Mouse (Mus musculus): ENCODE results near the gene Pitpnc1. TPM values are rescaled to one million over a fixed set of nuclear protein-coding genes. Genes with fewer than 3 reads are reported as not detected.
A peak's percentile ranks its signal among the peaks of the same experiment; 100 is the strongest.

Pitpnc1 gene
- polyA plus RNA-seq, 1 experiment from 2014 or later: 32.1 TPM

GRCm38 (mm10) chr11:107352596-107352995 lies 117.9 kb downstream of the Pitpnc1 start:
- Histone ChIP-seq H3K4me1 (0 out of 2 replicates have a peak, but pooled peaks cover 7% of the 10 kb centered on the region), H3K9ac (no peak overlapping the region), H3K36me3 (no peaks in the 10 kb centered on the region), H3K9me3 (no peaks in the 10 kb centered on the region), H3K27ac (no peak overlapping the region), H3K27me3 (no peaks in the 10 kb centered on the region), H3K4me2 (no peak overlapping the region), H3K4me3 (no peak overlapping the region)
- ATAC-seq (ENCODE audit: insufficient number of reproducible peaks, insufficient read depth, low FRiP score, low TSS enrichment, low read depth): no peak
- WGBS: 25% methylated on average over 7 of the region's 7 CpGs

- H3K4me2 ChIP-seq: no peak overlapping the region
- no peaks in the 10 kb centered on the region for H3K27me3 ChIP-seq
- 90% methylated on average over 7 of the region's 7 CpGs for WGBS
- no peak overlapping the region for H3K4me3 ChIP-seq
- H3K9ac ChIP-seq: no peak overlapping the region
- no peak for ATAC-seq (ENCODE audit: insufficient number of reproducible peaks, insufficient read depth, low FRiP score, low TSS enrichment, low read depth)
- no peaks in the 10 kb centered on the region for H3K9me3 ChIP-seq
- H3K4me1 ChIP-seq: no peaks in the 10 kb centered on the region
- no peak overlapping the region for H3K27ac ChIP-seq
- no peaks in the 10 kb centered on the region for H3K36me3 ChIP-seq
These were observed 120.7 kb downstream of the Pitpnc1 start for GRCm38 (mm10) chr11:107349756-107350155.

- H3K4me1 ChIP-seq: peaks cover 11% of the 10 kb centered on the region
- 87% methylated on average over 4 of the region's 4 CpGs for WGBS
- no peaks in the 10 kb centered on the region for H3K36me3 ChIP-seq
- H3K9me3 ChIP-seq: no peaks in the 10 kb centered on the region
- no peak overlapping the region for H3K27ac ChIP-seq
- no peaks in the 10 kb centered on the region for H3K27me3 ChIP-seq
- H3K4me3 ChIP-seq: no peak overlapping the region
- H3K4me2 ChIP-seq: no peak overlapping the region
- no peak for ATAC-seq (ENCODE audit: insufficient number of reproducible peaks, insufficient read depth, low FRiP score, low TSS enrichment, low read depth)
- no peak overlapping the region for H3K9ac ChIP-seq
These were observed 127.5 kb downstream of the Pitpnc1 start for GRCm38 (mm10) chr11:107343031-107343430.

- H3K4me3 ChIP-seq: no peak overlapping the region
- no peaks in the 10 kb centered on the region for H3K36me3 ChIP-seq
- no peak overlapping the region for H3K4me2 ChIP-seq
- no peak for ATAC-seq (ENCODE audit: insufficient number of reproducible peaks, insufficient read depth, low FRiP score, low TSS enrichment, low read depth)
- H3K27me3 ChIP-seq: no peaks in the 10 kb centered on the region
- H3K4me1 ChIP-seq: peaks cover 11% of the 10 kb centered on the region
- no peak overlapping the region for H3K27ac ChIP-seq
- no peak overlapping the region for H3K9ac ChIP-seq
- H3K9me3 ChIP-seq: no peaks in the 10 kb centered on the region
- 40% methylated on average over 1 of the region's 1 CpGs for WGBS
These were observed 128.1 kb downstream of the Pitpnc1 start for GRCm38 (mm10) chr11:107342432-107342831.

- 43% methylated on average over 15 of the region's 15 CpGs for WGBS
- H3K4me3 ChIP-seq: no peak overlapping the region
- H3K4me1 ChIP-seq: peaks cover 11% of the 10 kb centered on the region
- H3K4me2 ChIP-seq: no peak overlapping the region
- H3K36me3 ChIP-seq: no peaks in the 10 kb centered on the region
- no peaks in the 10 kb centered on the region for H3K27me3 ChIP-seq
- H3K9me3 ChIP-seq: no peaks in the 10 kb centered on the region
- no peak overlapping the region for H3K27ac ChIP-seq
- H3K9ac ChIP-seq: no peak overlapping the region
- no peak for ATAC-seq (ENCODE audit: insufficient number of reproducible peaks, insufficient read depth, low FRiP score, low TSS enrichment, low read depth)
These were observed 129.2 kb downstream of the Pitpnc1 start for GRCm38 (mm10) chr11:107341293-107341692.

- 13% methylated on average over 2 of the region's 2 CpGs for WGBS
- Histone ChIP-seq H3K27ac (no peak overlapping the region), H3K27me3 (no peaks in the 10 kb centered on the region), H3K4me2 (no peak overlapping the region), H3K36me3 (peaks cover 3% of the 10 kb centered on the region; the same call in 1 of the 2 replicates), H3K4me3 (no peak overlapping the region), H3K9ac (no peak overlapping the region), H3K9me3 (no peaks in the 10 kb centered on the region), H3K4me1 (peaks cover 11% of the 10 kb centered on the region)
- no peak for ATAC-seq (ENCODE audit: insufficient number of reproducible peaks, insufficient read depth, low FRiP score, low TSS enrichment, low read depth)
These were observed 129.7 kb downstream of the Pitpnc1 start for GRCm38 (mm10) chr11:107340793-107341192.

GRCm38 (mm10) chr11:107339224-107339805 lies 131.2 kb downstream of the Pitpnc1 start:
- no peak overlapping the region for H3K9ac ChIP-seq
- H3K9me3 ChIP-seq: no peaks in the 10 kb centered on the region
- H3K27ac ChIP-seq: no peak overlapping the region
- WGBS: 74% methylated on average over 7 of the region's 7 CpGs
- no peak overlapping the region for H3K4me2 ChIP-seq
- no peak overlapping the region for H3K4me3 ChIP-seq
- no peaks in the 10 kb centered on the region for H3K27me3 ChIP-seq
- no peak for ATAC-seq (ENCODE audit: insufficient number of reproducible peaks, insufficient read depth, low FRiP score, low TSS enrichment, low read depth)
- H3K36me3 ChIP-seq: peaks cover 14% of the 10 kb centered on the region
- H3K4me1 ChIP-seq: peaks cover 11% of the 10 kb centered on the region

GRCm38 (mm10) chr11:107337391-107338148 lies 132.9 kb downstream of the Pitpnc1 start:
- WGBS: 38% methylated on average over 18 of the region's 18 CpGs
- no peak for ATAC-seq (ENCODE audit: insufficient number of reproducible peaks, insufficient read depth, low FRiP score, low TSS enrichment, low read depth)
- H3K9ac ChIP-seq: no peak overlapping the region; the same call in 1 of the 2 replicates
- H3K9me3 ChIP-seq: no peaks in the 10 kb centered on the region
- peaks cover 14% of the 10 kb centered on the region for H3K36me3 ChIP-seq
- H3K27me3 ChIP-seq: no peaks in the 10 kb centered on the region
- no peak overlapping the region for H3K4me2 ChIP-seq
- H3K27ac ChIP-seq: no peak overlapping the region
- no peak overlapping the region for H3K4me3 ChIP-seq
- H3K4me1 ChIP-seq: peaks cover 11% of the 10 kb centered on the region

GRCm38 (mm10) chr11:107335756-107336155 lies 134.7 kb downstream of the Pitpnc1 start:
- H3K36me3 ChIP-seq: peaks cover 14% of the 10 kb centered on the region
- no peak for ATAC-seq (ENCODE audit: insufficient number of reproducible peaks, insufficient read depth, low FRiP score, low TSS enrichment, low read depth)
- H3K4me2 ChIP-seq: no peak overlapping the region
- 89% methylated on average over 11 of the region's 11 CpGs for WGBS
- H3K4me1 ChIP-seq: peaks cover 4% of the 10 kb centered on the region; the same call in 1 of the 2 replicates
- H3K9ac ChIP-seq: no peak overlapping the region
- H3K4me3 ChIP-seq: no peak overlapping the region
- H3K9me3 ChIP-seq: no peaks in the 10 kb centered on the region
- no peak overlapping the region for H3K27ac ChIP-seq
- H3K27me3 ChIP-seq: no peaks in the 10 kb centered on the region

- Histone ChIP-seq H3K9me3 (no peaks in the 10 kb centered on the region), H3K4me3 (no peak overlapping the region), H3K36me3 (peaks cover 14% of the 10 kb centered on the region), H3K4me1 (no peaks in the 10 kb centered on the region), H3K4me2 (no peak overlapping the region), H3K9ac (no peak overlapping the region), H3K27me3 (no peaks in the 10 kb centered on the region), H3K27ac (peak overlapping the region; percentile 45; the same call in 1 of the 2 replicates)
- no peak for ATAC-seq (ENCODE audit: insufficient number of reproducible peaks, insufficient read depth, low FRiP score, low TSS enrichment, low read depth)
- WGBS: 85% methylated on average over 15 of the region's 15 CpGs
These were observed 135.5 kb downstream of the Pitpnc1 start for GRCm38 (mm10) chr11:107334849-107335484.

GRCm38 (mm10) chr11:107332905-107333304 lies 137.6 kb downstream of the Pitpnc1 start:
- 93% methylated on average over 3 of the region's 3 CpGs for WGBS
- no peak for ATAC-seq (ENCODE audit: insufficient number of reproducible peaks, insufficient read depth, low FRiP score, low TSS enrichment, low read depth)
- Histone ChIP-seq H3K4me2 (no peak overlapping the region), H3K4me3 (no peak overlapping the region), H3K9me3 (no peaks in the 10 kb centered on the region), H3K27ac (no peak overlapping the region), H3K36me3 (peaks cover 14% of the 10 kb centered on the region), H3K4me1 (no peaks in the 10 kb centered on the region), H3K27me3 (no peaks in the 10 kb centered on the region), H3K9ac (no peak overlapping the region)

Measured in embryonic facial prominence, embryonic 13.5 days (tissue).